Comparison of ENCODE assay signal across 30 mouse cellular contexts in the genomic region with DNA sequence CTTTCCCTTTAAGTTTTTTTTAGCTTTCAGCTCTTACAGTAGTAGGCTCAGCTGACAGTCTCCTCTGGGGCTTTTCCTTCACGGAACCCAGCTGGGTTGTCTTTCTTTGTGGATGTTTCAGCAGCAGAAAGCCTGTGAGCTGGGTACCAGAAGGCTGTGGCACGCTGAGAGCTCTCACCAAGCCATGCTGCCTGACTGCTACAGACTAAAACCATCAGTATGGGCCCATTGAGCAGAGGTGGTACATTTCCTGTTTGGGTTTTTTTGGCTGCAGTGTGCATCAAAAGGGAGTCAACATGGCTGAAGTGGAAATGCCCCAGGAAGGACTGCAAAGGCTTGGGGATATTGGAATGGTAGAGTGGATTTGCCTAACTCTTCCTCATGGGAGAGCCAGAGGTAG.
DNase-seq lines count a peak whose midpoint lies in the region; ATAC-seq and TF ChIP-seq lines count a peak whose summit lies in the region.
"Had no signal": no experiment of that assay in that cellular context is flagged by ENCODE, and none has a peak within 500 bp of the region (broad histone marks: within the 10 kb centered on the region; RNA-seq: fewer than 3 reads in every experiment).

No protein-coding gene starts in this region.

- WGBS in forebrain, embryonic 10.5 days, result 84% methylated on average over 2 of the region's 2 CpGs
- WGBS in forebrain, embryonic 11.5 days, result 94% methylated on average over 2 of the region's 2 CpGs

- no peak overlapping the region for H3K4me3 ChIP-seq in forebrain, embryonic 10.5 days
- H3K4me3 ChIP-seq in forebrain, embryonic 11.5 days (ENCODE audit: low read depth, low read length), result no peak overlapping the region
- no peak overlapping the region for H3K4me3 ChIP-seq in layer of hippocampus, adult 2 months
- H3K4me3 ChIP-seq: embryonic facial prominence, embryonic 12.5 days; embryonic facial prominence, embryonic 15.5 days; heart, embryonic 12.5 days; heart, embryonic 15.5 days; hindbrain, embryonic 10.5 days; hindbrain, embryonic 13.5 days had no signal

- no peaks in the 10 kb centered on the region for H3K27me3 ChIP-seq in forebrain, embryonic 10.5 days (ENCODE audit: poor library complexity, severe bottlenecking)
- no peaks in the 10 kb centered on the region for H3K27me3 ChIP-seq in forebrain, embryonic 11.5 days (ENCODE audit: control insufficient read depth, insufficient read depth, low read length)
- H3K27me3 ChIP-seq: embryonic facial prominence, embryonic 12.5 days; embryonic facial prominence, embryonic 15.5 days; heart, embryonic 12.5 days; heart, embryonic 15.5 days; hindbrain, embryonic 13.5 days; Patski had no signal

- H3K4me2 ChIP-seq in forebrain, embryonic 11.5 days (ENCODE audit: low read depth, low read length, severe bottlenecking), result no peak overlapping the region
- H3K4me2 ChIP-seq: embryonic facial prominence, embryonic 12.5 days; embryonic facial prominence, embryonic 15.5 days; heart, embryonic 12.5 days; heart, embryonic 15.5 days; hindbrain, embryonic 13.5 days had no signal

- no peak for ATAC-seq in forebrain, embryonic 11.5 days (replicated peaks; ENCODE audit: low FRiP score)
- peak; percentile 53 for ATAC-seq in inflammation-experienced regulatory T-cells, adult 6 months
- ATAC-seq: forebrain, embryonic 14.5 days; forebrain, postnatal 0 days; hindbrain, embryonic 16.5 days; intestine, postnatal 0 days; Patski had no signal

- H3K4me1 ChIP-seq in forebrain, embryonic 10.5 days, result peaks cover 29% of the 10 kb centered on the region
- peaks cover 6% of the 10 kb centered on the region for H3K4me1 ChIP-seq in forebrain, embryonic 11.5 days (replicated peaks; ENCODE audit: control insufficient read depth, insufficient read depth, low read length)
- H3K4me1 ChIP-seq: embryonic facial prominence, embryonic 15.5 days had no signal

- H3K27ac ChIP-seq in forebrain, embryonic 10.5 days, result peak overlapping the region; percentile 51; the same call in 1 of the 2 replicates
- no peak overlapping the region for H3K27ac ChIP-seq in forebrain, embryonic 11.5 days (ENCODE audit: low read depth, low read length)
- H3K27ac ChIP-seq in layer of hippocampus, adult 2 months, result peak overlapping the region; percentile 88
- H3K27ac ChIP-seq: embryonic facial prominence, embryonic 12.5 days; embryonic facial prominence, embryonic 15.5 days; heart, embryonic 15.5 days; hindbrain, embryonic 10.5 days; hindbrain, embryonic 13.5 days had no signal

- H3K9ac ChIP-seq in forebrain, embryonic 11.5 days (ENCODE audit: low read length), result no peak overlapping the region
- H3K9ac ChIP-seq: embryonic facial prominence, embryonic 12.5 days; embryonic facial prominence, embryonic 15.5 days; forebrain, postnatal 0 days; heart, embryonic 12.5 days; heart, embryonic 15.5 days; hindbrain, embryonic 13.5 days had no signal

- no peaks in the 10 kb centered on the region for H3K9me3 ChIP-seq in forebrain, embryonic 10.5 days
- H3K9me3 ChIP-seq in forebrain, embryonic 11.5 days (ENCODE audit: control insufficient read depth, low read length), result no peaks in the 10 kb centered on the region
- H3K9me3 ChIP-seq: embryonic facial prominence, embryonic 12.5 days; embryonic facial prominence, embryonic 15.5 days; G1E; heart, embryonic 12.5 days; heart, embryonic 15.5 days; hindbrain, embryonic 10.5 days; hindbrain, embryonic 13.5 days had no signal

- TF ChIP-seq CTCF in layer of hippocampus, adult 2 months (conservative IDR thresholded peaks at IDR 0.05), result no peak

- H3K36me3 ChIP-seq in forebrain, embryonic 10.5 days (replicated peaks), result peaks cover 4% of the 10 kb centered on the region; the same call in 1 of the 2 replicates
- no peaks in the 10 kb centered on the region for H3K36me3 ChIP-seq in forebrain, embryonic 11.5 days (ENCODE audit: control insufficient read depth, insufficient read depth, low read length)
- H3K36me3 ChIP-seq: embryonic facial prominence, embryonic 12.5 days; embryonic facial prominence, embryonic 15.5 days; G1E; heart, embryonic 15.5 days had no signal

- no peak for DNase-seq in forebrain, embryonic 10.5 days (ENCODE audit: extremely low spot score, low spot score)
- DNase-seq in forebrain, embryonic 11.5 days (ENCODE audit: low spot score), result no peak
- no peak for DNase-seq in layer of hippocampus, adult 2 months (ENCODE audit: low spot score in 2 of 2)
- no peak for DNase-seq in layer of hippocampus, postnatal 25 days (ENCODE audit: extremely low spot score in 1 of 2, low spot score in 1 of 2)
- peak; percentile 47 for DNase-seq in brain, adult 2 months (ENCODE audit: low read depth, low spot score)
- no peak for DNase-seq in thymus, postnatal 14 days
- DNase-seq in adrenal gland, postnatal 14 days, result no peak
- DNase-seq: adrenal gland, adult 2 months; adrenal gland, postnatal 25 days; cerebellum, adult 18-20 months; cerebellum, adult 9-10 months; cerebellum, postnatal 25 days; forebrain, postnatal 0 days; gastrocnemius, postnatal 10 days; gastrocnemius, postnatal 36 days; heart, postnatal 10 days; heart, postnatal 36 days; kidney, adult 2 months had no signal
